Mouse (Mus musculus): ENCODE measurements at regions not wholly inside any gene's neighbourhood (a gene's known extent, or its start where the extent isn't known, plus 50 kb on each side); places are given as distances from the start of the nearest gene placed in this dataset.
A peak's percentile ranks its signal among the peaks of the same experiment; 100 is the strongest.

DNA sequence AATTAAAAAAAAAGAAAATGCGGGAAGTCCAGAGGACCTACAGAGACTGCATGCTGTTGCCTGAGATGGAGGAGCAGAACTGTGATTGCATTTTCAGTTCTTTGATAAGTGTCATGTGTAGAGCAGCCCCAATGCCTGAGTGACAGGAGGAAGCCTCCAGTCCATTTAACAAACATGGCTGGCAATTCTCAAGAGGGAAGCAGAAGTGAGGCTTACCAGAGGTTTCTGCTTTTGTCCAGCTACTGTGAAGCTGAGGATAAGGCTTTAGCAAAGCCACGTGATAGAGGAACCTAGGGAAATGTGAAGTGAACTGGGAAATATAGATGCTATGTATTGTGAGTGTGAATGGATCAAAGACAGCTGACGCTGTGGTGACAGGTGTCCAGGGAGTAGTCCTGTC, 56.6 kb downstream of the Sucnr1 start:
- Histone ChIP-seq H3K9me3 (no peaks in the 10 kb centered on the region), H3K36me3 (no peaks in the 10 kb centered on the region), H3K27ac (no peak overlapping the region), H3K27me3 (replicated peaks) (no peaks in the 10 kb centered on the region), H3K4me1 (no peaks in the 10 kb centered on the region), H3K4me3 (replicated peaks) (no peak overlapping the region), H3K4me2 (no peak overlapping the region), H3K9ac (no peak overlapping the region)
- no peak for ATAC-seq (ENCODE audit: insufficient read depth, low FRiP score, low read depth)
- 87% methylated on average over 3 of the region's 3 CpGs for WGBS

DNA sequence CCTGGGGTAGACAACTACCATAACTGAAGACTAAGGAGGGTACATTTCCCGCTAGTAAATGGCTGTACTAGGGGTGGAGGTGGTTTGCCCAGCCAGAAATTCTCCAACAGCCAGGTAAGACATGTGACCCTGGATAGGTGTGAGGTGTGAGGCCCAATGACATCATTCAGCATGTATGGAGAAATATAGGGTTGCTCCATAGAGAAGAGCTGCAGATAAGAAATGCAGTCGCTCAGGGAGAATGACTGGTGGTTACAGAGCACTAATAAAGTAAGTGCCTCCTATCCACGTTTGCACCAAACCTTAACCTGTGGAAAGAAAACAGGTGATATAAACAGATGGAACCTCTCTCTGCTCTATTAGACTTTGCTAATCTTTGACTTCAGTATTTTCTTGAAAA, 78.2 kb downstream of the Sucnr1 start:
- H3K27me3 ChIP-seq (replicated peaks): no peaks in the 10 kb centered on the region
- 81% methylated on average over 3 of the region's 3 CpGs for WGBS
- H3K9me3 ChIP-seq: no peaks in the 10 kb centered on the region
- no peaks in the 10 kb centered on the region for H3K4me1 ChIP-seq
- H3K4me3 ChIP-seq (replicated peaks): no peak overlapping the region
- no peak overlapping the region for H3K9ac ChIP-seq
- no peak for ATAC-seq (ENCODE audit: insufficient read depth, low FRiP score, low read depth)
- H3K4me2 ChIP-seq: no peak overlapping the region
- H3K36me3 ChIP-seq: no peaks in the 10 kb centered on the region
- H3K27ac ChIP-seq: no peak overlapping the region

- H3K9me3 ChIP-seq: no peaks in the 10 kb centered on the region
- 65% methylated on average over 3 of the region's 3 CpGs for WGBS
- no peak overlapping the region for H3K9ac ChIP-seq
- no peak overlapping the region for H3K4me3 ChIP-seq (replicated peaks)
- H3K27ac ChIP-seq: no peak overlapping the region
- no peaks in the 10 kb centered on the region for H3K4me1 ChIP-seq
- no peak overlapping the region for H3K4me2 ChIP-seq
- ATAC-seq (ENCODE audit: insufficient read depth, low FRiP score, low read depth): no peak
- no peaks in the 10 kb centered on the region for H3K27me3 ChIP-seq (replicated peaks)
- H3K36me3 ChIP-seq: no peaks in the 10 kb centered on the region
Measured at GRCm38 (mm10) chr3:60167633-60168032, 86.0 kb downstream of the Sucnr1 start.

DNA sequence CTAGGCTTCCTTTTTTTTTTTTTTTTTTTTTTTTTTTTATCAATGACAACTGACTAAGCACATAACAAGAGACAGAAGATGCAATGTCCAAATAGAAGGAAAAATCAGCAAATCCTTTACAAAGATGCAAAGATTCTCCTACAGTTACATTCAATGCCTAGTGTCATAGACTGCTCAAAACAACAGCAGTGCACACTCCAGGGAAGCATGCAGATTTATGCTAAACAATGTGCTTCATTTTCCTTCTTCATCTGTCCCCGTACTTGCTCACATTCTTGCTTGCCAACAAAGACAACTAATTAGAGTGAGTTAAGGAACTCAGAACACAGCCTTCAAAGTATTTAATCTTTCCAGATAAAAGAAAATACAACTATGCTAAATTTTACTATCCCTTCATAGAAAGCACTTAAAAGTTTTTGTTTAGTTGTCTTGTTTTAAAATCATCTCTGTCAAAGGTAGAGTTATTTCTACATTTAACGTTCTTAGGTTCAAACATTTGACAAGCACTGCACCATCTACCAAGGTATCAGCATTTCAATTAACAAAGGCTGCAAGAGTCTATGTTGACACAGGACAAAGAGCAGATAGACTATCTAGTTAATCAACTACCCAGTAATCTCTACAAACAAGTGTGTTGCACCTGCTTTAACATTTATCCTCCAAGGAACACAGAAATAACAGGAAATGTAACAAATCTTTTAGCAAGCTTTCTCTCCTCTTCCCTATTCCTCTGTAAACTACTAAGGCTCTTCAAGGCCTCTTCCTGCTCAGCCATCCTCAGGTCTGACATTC, 86.7 kb downstream of the Sucnr1 start:
- 52% methylated on average over 2 of the region's 2 CpGs for WGBS
- H3K27me3 ChIP-seq (replicated peaks): no peaks in the 10 kb centered on the region
- no peak overlapping the region for H3K9ac ChIP-seq
- no peak overlapping the region for H3K4me2 ChIP-seq
- no peak for ATAC-seq (ENCODE audit: insufficient read depth, low FRiP score, low read depth)
- no peaks in the 10 kb centered on the region for H3K9me3 ChIP-seq
- H3K36me3 ChIP-seq: no peaks in the 10 kb centered on the region
- H3K27ac ChIP-seq: no peak overlapping the region
- H3K4me1 ChIP-seq: no peaks in the 10 kb centered on the region
- H3K4me3 ChIP-seq (replicated peaks): no peak overlapping the region

DNA sequence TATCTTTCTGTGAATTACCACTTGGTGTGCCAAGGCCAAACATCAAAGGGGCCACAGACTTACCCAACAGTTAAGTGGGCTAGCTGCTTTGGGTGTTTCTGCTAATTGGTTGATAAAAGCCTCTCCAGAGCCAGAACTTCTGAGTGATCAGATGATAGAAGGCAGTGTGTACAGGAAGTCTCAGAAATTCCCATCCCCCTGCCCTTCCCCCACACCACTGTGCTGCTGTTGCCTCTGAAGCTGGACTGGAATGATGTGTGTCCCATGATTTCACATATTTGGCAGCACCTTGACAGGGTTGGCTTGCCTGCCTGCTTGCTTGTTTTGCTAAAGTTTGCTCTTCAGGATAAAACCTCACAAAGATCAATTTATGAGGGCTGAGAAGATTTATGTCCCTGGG, 87.9 kb downstream of the Sucnr1 start:
- peak; percentile 69; the same call in 1 of the 2 replicates for ATAC-seq (ENCODE audit: insufficient read depth, low FRiP score, low read depth)
- Histone ChIP-seq H3K4me1 (no peaks in the 10 kb centered on the region), H3K27me3 (replicated peaks) (no peaks in the 10 kb centered on the region), H3K4me3 (replicated peaks) (no peak overlapping the region), H3K27ac (no peak overlapping the region), H3K9ac (no peak overlapping the region), H3K4me2 (no peak overlapping the region), H3K36me3 (no peaks in the 10 kb centered on the region), H3K9me3 (no peaks in the 10 kb centered on the region)

GRCm38 (mm10) chr3:60184481-60184880, 102.8 kb downstream of the Sucnr1 start:
- Histone ChIP-seq H3K27me3 (replicated peaks) (no peaks in the 10 kb centered on the region), H3K4me3 (replicated peaks) (no peak overlapping the region), H3K36me3 (no peaks in the 10 kb centered on the region), H3K4me2 (no peak overlapping the region), H3K27ac (no peak overlapping the region), H3K9me3 (no peaks in the 10 kb centered on the region), H3K9ac (no peak overlapping the region), H3K4me1 (no peaks in the 10 kb centered on the region)
- ATAC-seq (ENCODE audit: insufficient read depth, low FRiP score, low read depth): no peak
- 69% methylated on average over 2 of the region's 2 CpGs for WGBS

- 67% methylated on average over 3 of the region's 3 CpGs for WGBS
- Histone ChIP-seq H3K9me3 (no peaks in the 10 kb centered on the region), H3K9ac (no peak overlapping the region), H3K4me3 (replicated peaks) (no peak overlapping the region), H3K4me2 (no peak overlapping the region), H3K27me3 (replicated peaks) (no peaks in the 10 kb centered on the region), H3K27ac (no peak overlapping the region), H3K36me3 (no peaks in the 10 kb centered on the region), H3K4me1 (no peaks in the 10 kb centered on the region)
- no peak for ATAC-seq (ENCODE audit: insufficient read depth, low FRiP score, low read depth)
Measured at GRCm38 (mm10) chr3:60196031-60196430, 114.4 kb downstream of the Sucnr1 start.

GRCm38 (mm10) chr3:60207936-60208335, 126.3 kb downstream of the Sucnr1 start:
- Histone ChIP-seq H3K4me1 (no peaks in the 10 kb centered on the region), H3K4me3 (replicated peaks) (no peak overlapping the region), H3K27me3 (replicated peaks) (no peaks in the 10 kb centered on the region), H3K27ac (no peak overlapping the region), H3K4me2 (no peak overlapping the region), H3K9me3 (no peaks in the 10 kb centered on the region), H3K36me3 (no peaks in the 10 kb centered on the region), H3K9ac (no peak overlapping the region)
- 80% methylated on average over 1 of the region's 1 CpGs for WGBS
- no peak for ATAC-seq (ENCODE audit: insufficient read depth, low FRiP score, low read depth)

DNA sequence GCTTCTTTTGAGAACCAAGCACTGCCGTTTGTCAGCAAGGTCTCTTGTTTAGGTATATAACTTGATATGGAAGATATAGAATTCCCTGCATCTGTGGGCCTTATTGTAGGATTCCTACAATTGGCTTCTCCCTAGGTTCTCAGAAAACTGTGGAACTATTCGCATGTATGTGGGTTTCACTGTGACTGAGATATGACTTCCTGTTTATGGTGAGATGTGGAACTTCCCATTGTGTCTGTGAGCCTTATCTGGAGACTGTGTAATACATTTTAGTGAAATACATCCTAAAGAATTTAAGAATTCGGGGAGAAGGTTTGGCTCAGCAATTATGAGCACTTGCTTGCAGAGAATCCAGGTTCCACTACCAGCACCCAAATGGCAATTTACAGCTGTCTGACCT, 137.3 kb downstream of the Sucnr1 start:
- no peaks in the 10 kb centered on the region for H3K27me3 ChIP-seq (replicated peaks)
- WGBS: 65% methylated on average over 3 of the region's 3 CpGs
- no peaks in the 10 kb centered on the region for H3K9me3 ChIP-seq
- no peak for ATAC-seq (ENCODE audit: insufficient read depth, low FRiP score, low read depth)
- H3K9ac ChIP-seq: no peak overlapping the region
- no peak overlapping the region for H3K4me3 ChIP-seq (replicated peaks)
- H3K4me1 ChIP-seq: no peaks in the 10 kb centered on the region
- H3K4me2 ChIP-seq: no peak overlapping the region
- H3K27ac ChIP-seq: no peak overlapping the region
- H3K36me3 ChIP-seq: no peaks in the 10 kb centered on the region

DNA sequence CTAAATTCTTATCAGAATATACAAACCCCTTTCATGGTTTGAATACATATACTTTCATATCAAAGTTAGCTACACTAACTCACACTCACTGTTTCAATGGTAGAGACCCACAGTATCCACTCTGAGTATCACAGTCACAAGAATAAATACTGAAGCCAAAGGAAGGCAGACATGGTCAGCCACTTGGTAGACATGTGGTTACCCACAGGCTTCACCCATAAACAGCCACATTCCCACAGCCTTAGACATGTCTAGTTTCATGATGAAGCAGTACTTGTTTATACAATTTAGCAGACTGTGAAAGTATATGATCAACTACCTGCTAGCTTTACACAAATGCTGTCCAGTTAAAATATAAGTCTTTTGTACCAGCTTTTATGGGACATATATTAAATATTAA, 159.0 kb downstream of the Sucnr1 start:
- Histone ChIP-seq H3K36me3 (no peaks in the 10 kb centered on the region), H3K4me1 (no peaks in the 10 kb centered on the region), H3K27me3 (replicated peaks) (no peaks in the 10 kb centered on the region), H3K4me3 (replicated peaks) (no peak overlapping the region), H3K9me3 (no peaks in the 10 kb centered on the region), H3K9ac (no peak overlapping the region), H3K27ac (no peak overlapping the region), H3K4me2 (no peak overlapping the region)
- ATAC-seq (ENCODE audit: insufficient read depth, low FRiP score, low read depth): no peak

GRCm38 (mm10) chr3:60266666-60267415, 185.2 kb downstream of the Sucnr1 start:
- Histone ChIP-seq H3K36me3 (no peaks in the 10 kb centered on the region), H3K4me3 (replicated peaks) (no peak overlapping the region), H3K9me3 (no peaks in the 10 kb centered on the region), H3K27me3 (replicated peaks) (no peaks in the 10 kb centered on the region), H3K27ac (no peak overlapping the region), H3K9ac (no peak overlapping the region), H3K4me2 (no peak overlapping the region), H3K4me1 (no peaks in the 10 kb centered on the region)
- no peak; the same call in 1 of the 2 replicates for ATAC-seq (ENCODE audit: insufficient read depth, low FRiP score, low read depth)
- WGBS: 56% methylated on average over 3 of the region's 3 CpGs

- no peak overlapping the region for H3K4me3 ChIP-seq (replicated peaks)
- no peaks in the 10 kb centered on the region for H3K4me1 ChIP-seq
- no peak overlapping the region for H3K4me2 ChIP-seq
- H3K27ac ChIP-seq: no peak overlapping the region
- no peaks in the 10 kb centered on the region for H3K36me3 ChIP-seq
- peak; percentile 82 for ATAC-seq (ENCODE audit: insufficient read depth, low FRiP score, low read depth)
- no peaks in the 10 kb centered on the region for H3K27me3 ChIP-seq (replicated peaks)
- H3K9me3 ChIP-seq: no peaks in the 10 kb centered on the region
- H3K9ac ChIP-seq: no peak overlapping the region
Measured at GRCm38 (mm10) chr3:60267416-60268174, 185.9 kb downstream of the Sucnr1 start.

Data from stomach, embryonic 15.5 days (tissue).